Mouse (Mus musculus) adrenal gland, postnatal 25 days (tissue): ENCODE measurements around the gene Cry2. TPM values are rescaled to one million over a fixed set of nuclear protein-coding genes. Genes with fewer than 3 reads are reported as not detected.
"Not testable (repeated sequence)": the region's sequence is repeated elsewhere in the genome, so short reads cannot be mapped to it uniquely, and the experiment has no call there.

Experiments used
- DNase-seq: peaks from one replicate; pipeline ENCODE4 v3.0.0; 2021; ENCODE audit warnings: mixed read lengths
- long read RNA-seq: library from polyadenylated mRNA; stranded (forward); transcript quantifications from one replicate; pipeline ENCODE4 v2.0.0, GENCODE M21; 2021
- total RNA-seq: library from RNA; stranded (reverse); gene quantifications from 2 replicates; pipeline ENCODE4 v1.2.3, GENCODE M21; 2021

Gene Cry2
- total RNA-seq, result 35.5 and 44.7 TPM in 2 replicates
- long read RNA-seq, transcript Cry2-201 (12 exons, 3,976 nt), result major isoform, 5 of 22 reads
- long read RNA-seq, partial matches to known transcripts, result 10 of 22 reads
- long read RNA-seq, other reads (novel, unspliced or antisense), result 4 of 22 reads

DNA sequence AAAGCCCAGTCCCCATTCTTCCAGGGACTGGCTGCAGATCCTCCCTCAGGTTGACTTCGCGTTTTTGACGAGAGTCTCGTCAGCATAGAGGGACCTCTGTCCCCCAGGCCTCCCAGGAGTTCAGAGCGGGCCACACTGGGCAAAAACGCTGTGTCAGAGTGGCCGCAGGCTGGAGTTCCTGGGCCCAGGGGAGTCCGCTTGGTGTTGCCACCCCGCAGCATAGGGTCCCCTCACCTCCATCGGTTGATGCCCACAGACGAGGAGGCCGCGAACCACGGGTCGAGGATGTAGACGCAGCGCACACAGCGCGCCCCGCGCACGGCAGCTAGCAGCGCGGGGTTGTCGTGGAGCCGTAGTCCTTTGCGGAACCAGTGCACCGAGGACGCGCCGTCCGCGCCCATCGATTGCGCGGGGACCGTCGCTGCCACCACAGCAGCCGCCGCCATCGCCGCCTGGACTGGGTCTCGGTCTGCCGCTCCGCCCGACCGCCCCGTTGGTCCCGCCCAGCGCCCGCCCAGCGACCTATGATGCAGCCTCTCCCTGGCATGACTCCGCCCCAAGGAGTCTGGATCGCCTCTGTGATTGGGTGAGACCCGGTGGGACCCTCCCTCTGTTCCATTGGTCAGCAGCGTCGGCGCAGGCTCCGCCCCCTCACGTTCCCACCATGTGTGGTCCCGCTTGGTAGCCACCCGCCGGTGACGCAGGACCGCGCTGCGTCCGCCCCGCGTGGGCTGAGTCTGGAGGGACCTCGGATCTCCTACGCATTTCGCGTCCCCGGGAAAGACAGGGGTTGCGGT lies at the start of gene Cry2:
TSS of gene Cry2 (minus strand) at position 466 of the 797 bp plus-strand sequence.
- DNase-seq, result peak; percentile 98

DNA sequence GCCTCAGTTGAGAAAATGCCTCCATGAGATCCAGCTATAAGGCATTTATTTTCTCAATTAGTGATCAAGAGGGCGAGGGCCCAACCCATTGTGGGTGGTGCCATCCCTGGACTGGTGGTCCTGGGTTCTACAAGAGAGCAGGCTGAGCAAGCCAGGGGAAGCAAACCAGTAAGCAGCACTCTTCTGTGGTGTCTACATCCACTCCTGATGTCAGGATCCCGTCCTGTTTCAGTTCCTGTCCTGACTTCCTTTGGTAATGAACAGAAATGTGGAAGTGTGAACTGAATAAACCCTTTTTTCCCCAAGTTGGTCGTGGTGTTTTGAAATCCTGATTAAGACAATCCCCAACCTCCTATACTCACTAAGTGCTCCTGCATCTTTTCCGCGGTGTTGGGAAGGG lies 49.7 kb upstream of the Cry2 start:
- no peak for DNase-seq

DNA sequence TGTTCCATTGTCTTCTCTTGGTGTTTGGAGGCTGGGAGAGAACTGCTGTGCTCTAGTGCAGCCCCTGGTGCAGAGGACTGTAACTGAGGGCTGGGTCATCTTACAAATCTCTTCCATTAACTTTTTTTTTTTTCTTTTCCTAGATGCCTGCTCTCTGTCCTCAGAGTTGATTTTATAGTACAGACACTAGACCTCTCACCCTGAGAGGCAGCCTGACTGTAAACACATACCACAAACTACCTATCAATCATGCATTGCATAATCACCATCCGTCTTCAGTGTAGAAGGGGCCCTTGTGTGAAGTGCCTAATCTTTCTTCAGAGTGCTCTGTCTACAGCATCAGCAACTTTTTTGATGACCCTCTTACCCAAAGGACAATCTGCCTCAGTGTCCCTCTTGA lies 48.7 kb upstream of the Cry2 start:
- DNase-seq, result no peak

DNA sequence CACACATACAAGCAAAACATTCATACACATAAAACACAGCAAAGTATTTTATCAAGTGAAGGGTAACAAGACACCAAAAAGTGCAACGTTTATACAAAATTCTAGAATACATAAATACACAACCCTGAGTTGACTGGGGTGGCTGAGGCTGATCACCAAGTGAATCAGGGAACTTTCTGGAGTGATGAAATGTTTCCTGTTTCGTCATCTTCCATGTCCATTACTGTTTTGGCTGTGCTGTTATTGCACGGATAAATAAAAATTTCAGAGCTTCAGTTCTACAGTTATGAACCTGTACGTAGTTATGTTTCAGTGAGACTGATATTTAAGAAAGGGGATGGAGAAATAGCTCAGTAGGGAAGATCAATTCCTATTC lies 44.5 kb upstream of the Cry2 start:
- DNase-seq, result no peak

DNA sequence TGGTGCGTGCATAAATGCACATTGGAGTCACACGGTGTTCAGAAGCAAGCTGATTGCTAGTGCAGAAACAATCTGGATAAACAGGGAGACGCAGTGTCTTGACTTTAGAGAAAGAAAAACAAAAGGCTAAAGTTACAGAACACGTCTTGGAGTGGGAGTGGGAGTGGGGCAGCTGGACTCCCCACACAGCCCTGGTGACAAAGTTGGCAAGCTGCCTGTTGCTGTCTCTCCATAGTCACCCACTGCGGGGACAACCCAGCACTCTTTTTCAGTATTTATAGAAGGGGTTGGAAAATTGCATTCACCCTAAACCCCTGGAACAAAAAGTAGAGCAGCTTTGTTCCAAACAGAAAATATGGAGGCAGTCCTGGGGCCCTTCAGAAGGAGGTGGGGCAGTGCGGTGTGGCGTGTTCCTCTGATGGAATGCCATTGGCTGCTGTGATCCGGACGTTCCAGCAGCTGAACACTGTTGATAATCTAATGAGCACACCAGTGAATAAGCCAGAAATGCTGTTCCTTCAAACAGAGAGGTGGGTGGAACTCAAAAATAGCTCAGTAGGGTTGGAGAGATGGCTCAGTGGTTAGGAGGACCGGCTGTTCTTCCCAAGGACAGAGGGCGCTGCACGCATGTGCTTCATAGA lies 43.9 kb upstream of the Cry2 start:
- DNase-seq, result no peak

DNA sequence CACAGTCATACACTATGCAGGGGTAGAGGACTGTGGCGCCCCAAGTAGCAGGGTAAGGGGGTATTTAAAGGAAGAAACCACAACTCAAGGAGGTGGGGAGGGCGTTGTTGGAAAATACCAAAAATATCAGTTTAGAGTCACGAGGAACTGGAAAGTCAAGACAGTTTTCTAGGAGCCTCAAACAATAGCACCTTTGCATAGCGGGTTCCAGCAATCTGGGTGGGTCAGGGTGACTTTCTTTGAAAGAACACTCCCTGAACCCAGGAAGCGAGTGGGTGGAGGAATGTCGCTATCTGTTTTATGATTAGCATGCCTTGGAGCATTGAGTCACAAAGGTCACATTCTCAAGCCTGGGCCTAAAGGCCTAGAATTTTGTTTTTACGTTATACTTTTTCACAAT lies 42.7 kb upstream of the Cry2 start:
- DNase-seq, result not testable (repeated sequence)

DNA sequence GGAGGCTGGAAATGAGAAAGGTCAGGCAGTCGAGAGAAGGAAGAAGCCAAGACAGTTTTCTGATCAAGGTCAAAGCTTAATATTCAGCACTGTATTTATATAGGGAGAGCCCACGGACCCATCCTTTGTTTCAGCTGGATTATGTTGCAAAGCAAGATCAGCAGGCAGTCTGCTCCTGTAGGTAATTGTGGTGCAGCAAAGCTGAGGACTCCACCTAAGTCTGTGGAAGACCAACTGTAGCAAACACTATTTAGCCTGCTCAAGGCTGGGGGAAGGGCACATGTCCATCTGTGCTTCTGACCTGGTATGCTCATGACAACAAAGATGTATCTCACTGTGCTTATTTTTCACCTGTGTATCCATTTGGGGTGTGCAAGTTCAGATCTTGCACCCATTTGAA lies 41.9 kb upstream of the Cry2 start:
- no peak for DNase-seq

GRCm38 (mm10) chr2:92474920-92475319 lies 41.1 kb upstream of the Cry2 start:
- DNase-seq, result no peak

DNA sequence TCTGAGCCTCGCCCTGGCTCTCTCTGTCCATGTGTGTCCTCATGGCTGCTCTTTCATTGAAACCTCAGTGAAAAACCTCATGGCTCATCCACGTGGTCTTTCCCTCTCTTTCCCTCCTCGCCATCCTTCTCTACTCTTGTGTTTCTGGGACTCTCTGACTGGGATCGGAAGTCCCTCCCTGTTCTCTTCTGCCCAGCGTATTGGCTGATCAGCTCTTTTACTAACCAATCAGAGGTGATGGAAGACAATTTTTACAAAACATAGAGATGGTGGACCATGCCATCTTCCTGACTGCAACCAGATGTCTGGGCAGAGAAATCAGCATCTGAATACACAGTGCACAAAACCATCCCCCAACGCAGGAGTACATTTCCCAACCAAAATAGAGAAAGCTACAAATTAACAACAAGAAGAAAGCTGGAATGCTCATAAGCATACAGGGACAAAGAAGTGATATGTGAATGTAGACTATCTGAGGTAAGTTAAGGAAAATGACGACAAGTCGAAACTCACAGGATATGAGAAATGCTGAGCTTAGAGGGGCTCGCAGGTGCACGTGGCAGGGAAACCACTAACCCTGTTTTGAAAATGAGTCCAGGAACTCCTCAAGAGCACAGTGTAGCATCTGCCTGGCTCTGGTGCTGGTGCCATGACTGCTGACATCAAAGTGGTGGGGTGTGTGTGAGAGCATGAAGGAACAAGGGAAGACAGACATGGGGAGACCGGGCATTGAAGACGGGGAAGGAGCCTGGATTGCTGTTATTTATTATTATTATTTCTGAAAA lies 38.2 kb upstream of the Cry2 start:
- DNase-seq, result no peak

- no peak for DNase-seq
Observed at GRCm38 (mm10) chr2:92464690-92465089, 30.8 kb upstream of the Cry2 start.

- no peak for DNase-seq
Observed at GRCm38 (mm10) chr2:92461215-92461614, 27.4 kb upstream of the Cry2 start.

GRCm38 (mm10) chr2:92459921-92460707 lies 26.3 kb upstream of the Cry2 start, which contains the start of gene Slc35c1:
TSS of gene Slc35c1 (minus strand) at chr2:92460538.
- DNase-seq, result peak; percentile 36

DNA sequence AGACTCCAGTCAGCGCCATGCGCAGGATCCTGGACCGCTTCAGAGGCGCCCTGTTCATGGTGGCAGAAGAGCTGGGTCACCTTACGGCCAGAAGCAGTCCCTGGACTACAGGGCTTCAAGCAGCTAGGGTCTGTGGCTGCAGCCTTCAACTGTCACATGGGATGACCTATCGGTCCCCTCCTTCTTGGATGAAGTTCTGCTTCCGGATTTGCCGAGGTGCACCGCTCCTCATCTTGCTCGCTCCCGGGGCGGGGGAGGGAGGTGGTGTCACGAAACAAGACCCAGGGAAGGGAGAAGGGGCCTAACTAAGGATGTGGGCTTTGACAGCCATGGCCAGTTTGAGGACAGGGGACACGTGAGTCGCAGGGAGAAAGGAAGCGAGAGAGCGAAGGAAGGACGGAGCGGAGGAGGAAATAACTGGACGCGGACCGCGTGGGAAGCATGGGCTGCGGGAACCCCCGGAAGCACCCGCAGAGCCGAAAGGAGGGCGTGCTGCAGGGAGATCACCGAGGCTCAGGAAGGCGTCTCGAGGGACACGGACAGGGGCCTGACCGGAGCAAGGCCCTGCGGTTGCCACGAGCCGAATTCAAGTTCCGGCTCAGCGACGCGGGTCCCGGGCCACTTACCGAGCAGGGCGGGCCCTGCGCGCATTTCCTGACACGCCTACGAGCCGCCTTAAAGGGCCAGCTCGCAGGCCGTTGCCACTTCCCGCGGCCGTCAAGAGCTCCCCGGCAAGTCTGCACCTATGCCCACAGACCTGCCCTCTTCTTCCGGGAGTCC lies 25.5 kb upstream of the Cry2 start:
- DNase-seq, result peak; percentile 84

DNA sequence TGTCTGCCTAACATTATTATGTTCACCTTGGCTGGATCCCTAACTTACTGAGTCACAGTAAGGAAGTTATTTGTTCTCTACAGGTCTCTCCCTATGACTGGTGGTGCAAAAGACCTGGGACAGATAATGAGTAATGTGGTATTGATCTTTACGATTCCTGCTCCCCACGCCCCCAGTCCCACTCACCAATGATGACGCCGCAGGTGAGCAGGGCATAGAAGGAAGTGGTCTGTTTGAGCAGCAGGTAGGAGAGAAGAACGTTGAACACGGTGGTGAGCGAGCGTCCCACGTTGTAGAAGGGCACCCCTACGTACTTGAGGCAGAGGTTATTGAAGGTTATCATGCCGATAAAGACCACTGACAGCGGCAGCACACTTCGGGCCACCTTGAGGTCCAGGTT lies 24.6 kb upstream of the Cry2 start:
- no peak for DNase-seq

GRCm38 (mm10) chr2:92456970-92457530 lies 23.2 kb upstream of the Cry2 start:
- DNase-seq, result peak; percentile 7

DNA sequence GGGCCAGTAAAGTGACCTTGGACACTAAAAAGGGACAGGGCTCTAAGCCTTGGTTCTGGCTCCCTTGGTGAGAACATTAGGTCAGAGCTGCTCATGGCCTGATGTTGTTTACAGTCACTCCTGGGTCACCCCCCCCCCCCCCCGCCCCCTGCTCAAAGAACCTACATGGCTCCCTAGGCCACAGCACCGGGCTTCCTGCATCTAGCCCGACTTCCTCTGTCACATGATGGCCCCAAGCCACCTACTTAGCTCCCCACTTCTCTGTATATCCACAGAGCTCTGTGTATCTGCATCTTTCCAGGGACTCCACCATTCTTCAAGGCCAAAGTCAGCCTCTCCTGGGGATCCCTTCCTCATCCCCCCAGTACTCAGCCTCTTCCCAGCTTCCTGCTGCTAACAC lies 21.9 kb upstream of the Cry2 start:
- no peak for DNase-seq

DNA sequence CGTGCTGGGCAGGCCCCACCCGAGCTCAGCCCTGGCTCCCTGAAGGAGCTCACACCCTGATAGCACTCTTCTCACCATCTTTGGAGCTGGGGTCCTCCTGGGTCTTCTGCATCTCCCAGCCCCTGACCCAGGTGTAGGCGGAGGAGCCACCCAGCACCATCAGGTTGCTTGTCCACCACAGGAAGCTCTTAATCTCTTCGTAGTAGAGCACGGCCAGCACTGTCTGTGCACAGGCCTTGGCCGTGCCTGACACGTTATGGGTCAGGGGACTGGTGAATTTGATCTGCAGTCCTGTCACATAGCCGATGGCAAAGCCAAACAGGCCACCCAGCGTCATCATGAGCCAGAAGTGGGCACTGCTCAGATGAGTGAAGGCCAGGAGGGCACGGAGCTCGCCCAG lies 20.3 kb upstream of the Cry2 start:
- no peak for DNase-seq

DNA sequence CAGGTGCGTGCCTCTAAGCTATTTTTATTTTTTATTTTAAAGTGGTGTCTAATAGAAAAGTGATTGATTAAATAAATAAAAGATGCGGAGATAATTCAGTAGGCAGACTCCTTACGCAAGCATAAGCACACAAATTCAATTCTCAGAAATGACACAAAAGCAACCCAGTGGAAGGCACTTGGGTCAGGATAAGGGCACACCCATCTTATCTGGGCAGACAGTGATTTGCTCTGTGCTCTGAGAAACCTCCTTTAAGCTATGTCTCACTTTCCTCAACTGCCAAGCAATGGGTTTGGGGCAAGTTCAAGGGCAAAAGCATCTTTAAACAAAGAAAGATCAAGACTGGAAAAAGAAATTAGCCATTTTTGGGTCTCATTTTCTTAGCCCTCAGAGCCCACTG lies 17.3 kb upstream of the Cry2 start:
- DNase-seq, result no peak

- DNase-seq, result no peak
Observed at GRCm38 (mm10) chr2:92447121-92447740, 13.4 kb upstream of the Cry2 start.

DNA sequence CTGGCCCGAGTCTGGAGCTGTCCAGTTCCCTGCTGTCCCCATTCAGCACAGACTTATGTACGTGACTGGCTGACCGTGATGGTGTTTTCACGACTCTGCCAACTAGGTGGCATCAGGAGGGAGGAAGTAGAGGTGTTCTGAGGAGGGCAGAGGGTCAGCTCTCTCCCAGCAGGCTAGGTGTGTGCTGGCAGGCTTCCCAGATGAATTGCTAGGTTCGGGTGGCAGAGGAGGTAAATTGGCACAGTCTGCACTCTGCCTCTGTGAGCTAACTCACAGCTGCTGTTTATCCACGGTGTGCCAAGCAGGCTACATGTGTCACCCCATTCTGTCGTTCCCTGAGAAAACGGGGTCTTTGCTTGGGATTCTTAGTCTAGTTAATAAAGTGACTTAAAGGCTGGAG lies 12.8 kb upstream of the Cry2 start:
- DNase-seq, result no peak
